In genomic region chr9:57299790-57300477, GRCm38 (mm10) we compare ENCODE assay signal across 9 mouse cellular contexts. TPM values are rescaled to one million over a fixed set of nuclear protein-coding genes. Genes with fewer than 3 reads are reported as not detected.
DNase-seq lines count a peak whose midpoint lies in the region; ATAC-seq and TF ChIP-seq lines count a peak whose summit lies in the region.
"Had no signal": no experiment of that assay in that cellular context is flagged by ENCODE, and none has a peak within 500 bp of the region (broad histone marks: within the 10 kb centered on the region; RNA-seq: fewer than 3 reads in every experiment).

No protein-coding gene starts in this region.

- no peak overlapping the region for H3K4me2 ChIP-seq in lung, embryonic 14.5 days
- H3K4me2 ChIP-seq in liver, embryonic 12.5 days: peak overlapping the region; percentile 76
- H3K4me2 ChIP-seq in stomach, embryonic 14.5 days (replicated peaks; ENCODE audit: low read depth, low read length): no peak overlapping the region
- H3K4me2 ChIP-seq in midbrain, embryonic 11.5 days: no peak overlapping the region
- H3K4me2 ChIP-seq: hindbrain, embryonic 15.5 days had no signal

- no peaks in the 10 kb centered on the region for H3K4me1 ChIP-seq in lung, embryonic 14.5 days (ENCODE audit: insufficient read depth)
- H3K4me1 ChIP-seq in lung, adult 2 months (ENCODE audit: control insufficient read depth, insufficient read depth, low read length): no peaks in the 10 kb centered on the region
- peaks cover 86% of the 10 kb centered on the region for H3K4me1 ChIP-seq in liver, embryonic 12.5 days
- H3K4me1 ChIP-seq in stomach, embryonic 14.5 days (ENCODE audit: control insufficient read depth, insufficient read depth, low read length): no peaks in the 10 kb centered on the region
- no peaks in the 10 kb centered on the region for H3K4me1 ChIP-seq in midbrain, embryonic 11.5 days (ENCODE audit: control insufficient read depth, insufficient read depth, low read length)
- H3K4me1 ChIP-seq: hindbrain, embryonic 15.5 days had no signal

- no peak overlapping the region for H3K4me3 ChIP-seq in lung, embryonic 14.5 days (ENCODE audit: low read depth, low read length)
- H3K4me3 ChIP-seq in lung, adult 2 months (replicated peaks; ENCODE audit: extremely low read depth, low read depth, low read length): no peak overlapping the region
- H3K4me3 ChIP-seq in liver, embryonic 12.5 days: peak overlapping the region; percentile 47
- no peak overlapping the region for H3K4me3 ChIP-seq in stomach, embryonic 14.5 days (ENCODE audit: low read depth, low read length)
- H3K4me3 ChIP-seq in midbrain, embryonic 11.5 days (ENCODE audit: low read depth, low read length): no peak overlapping the region
- H3K4me3 ChIP-seq: hindbrain, embryonic 15.5 days had no signal

- 59% methylated on average over 6 of the region's 6 CpGs for WGBS in lung, embryonic 14.5 days
- WGBS in lung, adult 2 months: 71% methylated on average over 6 of the region's 6 CpGs
- whole genome bisulfite sequencing in liver, embryonic 12.5 days (ENCODE audit: insufficient replicate concordance): 47% methylated on average over 6 of the region's 6 CpGs
- 51% methylated on average over 6 of the region's 6 CpGs for WGBS in stomach, embryonic 14.5 days
- 87% methylated on average over 6 of the region's 6 CpGs for WGBS in midbrain, embryonic 11.5 days

- peak; percentile 41 for ATAC-seq in lung, embryonic 14.5 days (ENCODE audit: insufficient read depth)
- peak; percentile 98 for ATAC-seq in liver, embryonic 12.5 days
- ATAC-seq in stomach, embryonic 14.5 days (ENCODE audit: insufficient number of reproducible peaks, insufficient read depth, low FRiP score, low read depth): peak; percentile 86; the same call in 1 of the 2 replicates
- no peak for ATAC-seq in midbrain, embryonic 11.5 days (ENCODE audit: low FRiP score)

- TF ChIP-seq CTCF in lung, embryonic 14.5 days (IDR thresholded peaks at IDR 0.05; ENCODE audit: low read depth): no peak
- TF ChIP-seq CTCF in lung, adult 2 months (IDR thresholded peaks at IDR 0.05; ENCODE audit: insufficient read depth, low read length): no peak

- H3K27ac ChIP-seq in lung, embryonic 14.5 days (ENCODE audit: low read depth): no peak overlapping the region
- H3K27ac ChIP-seq in liver, embryonic 12.5 days: peak overlapping the region; percentile 98
- H3K27ac ChIP-seq in stomach, embryonic 14.5 days (ENCODE audit: low read length): no peak overlapping the region
- no peak overlapping the region; the same call in 1 of the 2 replicates for H3K27ac ChIP-seq in midbrain, embryonic 11.5 days (ENCODE audit: low read depth, low read length)
- H3K27ac ChIP-seq: hindbrain, embryonic 15.5 days had no signal

- no peak for TF ChIP-seq POLR2A in lung, adult 2 months (IDR thresholded peaks at IDR 0.05; ENCODE audit: borderline replicate concordance, extremely low read depth, low read depth, low read length)

- no peaks in the 10 kb centered on the region for H3K36me3 ChIP-seq in lung, embryonic 14.5 days (ENCODE audit: insufficient read depth)
- no peaks in the 10 kb centered on the region for H3K36me3 ChIP-seq in liver, embryonic 12.5 days
- no peaks in the 10 kb centered on the region for H3K36me3 ChIP-seq in stomach, embryonic 14.5 days (ENCODE audit: control insufficient read depth, insufficient read depth, low read length)
- no peaks in the 10 kb centered on the region for H3K36me3 ChIP-seq in midbrain, embryonic 11.5 days (ENCODE audit: control insufficient read depth, insufficient read depth, low read length)
- H3K36me3 ChIP-seq: hindbrain, embryonic 15.5 days had no signal

- no peak overlapping the region for H3K9ac ChIP-seq in lung, embryonic 14.5 days
- H3K9ac ChIP-seq in liver, embryonic 12.5 days: peak overlapping the region; percentile 74
- no peak overlapping the region for H3K9ac ChIP-seq in stomach, embryonic 14.5 days (replicated peaks; ENCODE audit: low read depth, low read length)
- no peak overlapping the region for H3K9ac ChIP-seq in midbrain, embryonic 11.5 days (ENCODE audit: low read length)
- H3K9ac ChIP-seq: hindbrain, embryonic 15.5 days had no signal

- H3K27me3 ChIP-seq in lung, embryonic 14.5 days (ENCODE audit: insufficient read depth, low read length): no peaks in the 10 kb centered on the region
- no peaks in the 10 kb centered on the region for H3K27me3 ChIP-seq in liver, embryonic 12.5 days (replicated peaks)
- H3K27me3 ChIP-seq in stomach, embryonic 14.5 days (ENCODE audit: control insufficient read depth, insufficient read depth, low read length): no peaks in the 10 kb centered on the region
- no peaks in the 10 kb centered on the region for H3K27me3 ChIP-seq in midbrain, embryonic 11.5 days (ENCODE audit: control insufficient read depth, insufficient read depth, low read length)
- H3K27me3 ChIP-seq: hindbrain, embryonic 15.5 days had no signal

- no peaks in the 10 kb centered on the region for H3K9me3 ChIP-seq in lung, embryonic 14.5 days (ENCODE audit: low read depth, low read length)
- H3K9me3 ChIP-seq in liver, embryonic 12.5 days (replicated peaks): 0 out of 2 replicates have a peak, but pooled peaks cover 2% of the 10 kb centered on the region
- H3K9me3 ChIP-seq in stomach, embryonic 14.5 days (ENCODE audit: control insufficient read depth, low read depth, low read length): no peaks in the 10 kb centered on the region
- H3K9me3 ChIP-seq in midbrain, embryonic 11.5 days (ENCODE audit: control insufficient read depth, low read length): no peaks in the 10 kb centered on the region
- H3K9me3 ChIP-seq: hindbrain, embryonic 15.5 days had no signal

- DNase-seq in lung, embryonic 14.5 days: no peak
- no peak for DNase-seq in lung, adult 2 months
- DNase-seq in embryo, embryonic 9.5 days (ENCODE audit: extremely low spot score): peak; percentile 7
- no peak for DNase-seq in adipocyte (ENCODE audit: low spot score)
- no peak for DNase-seq in midbrain, embryonic 11.5 days (ENCODE audit: low spot score, missing footprints)
- DNase-seq: cerebellum, adult 9-10 months had no signal

RNA-seq across cellular contexts. Expression of gene 1700017B05Rik, which starts 37.5 kb away (rescaled TPM):
- polyA plus RNA-seq in lung, embryonic 14.5 days (2014; fragmentation: Nextera tagmentation; extraction: Ambion mirVana): 25.6 and 26.3 TPM in 2 replicates
- polyA plus RNA-seq in lung, adult 2 months (2012; rRNA removed): 12.1 and 12.5 TPM in 2 replicates
- polyA plus RNA-seq in liver, embryonic 12.5 days (2016; fragmentation: Nextera tagmentation; extraction: Ambion mirVana): 22.2 and 23.4 TPM in 2 replicates
- polyA plus RNA-seq in stomach, embryonic 14.5 days (2014; fragmentation: Nextera tagmentation; extraction: Ambion mirVana): 24.0 and 25.6 TPM in 2 replicates
- 6.4 and 9.3 TPM in 2 replicates for polyA plus RNA-seq in midbrain, embryonic 11.5 days (2014; fragmentation: Nextera tagmentation; extraction: Ambion mirVana)
